Mouse (Mus musculus): ENCODE results near the gene Rab3il1. TPM values are rescaled to one million over a fixed set of nuclear protein-coding genes. Genes with fewer than 3 reads are reported as not detected.

The Rab3il1 gene
- total and polyA plus RNA-seq, 3 experiments: 1.0 to 1.4 TPM; not detected in 1

DNA sequence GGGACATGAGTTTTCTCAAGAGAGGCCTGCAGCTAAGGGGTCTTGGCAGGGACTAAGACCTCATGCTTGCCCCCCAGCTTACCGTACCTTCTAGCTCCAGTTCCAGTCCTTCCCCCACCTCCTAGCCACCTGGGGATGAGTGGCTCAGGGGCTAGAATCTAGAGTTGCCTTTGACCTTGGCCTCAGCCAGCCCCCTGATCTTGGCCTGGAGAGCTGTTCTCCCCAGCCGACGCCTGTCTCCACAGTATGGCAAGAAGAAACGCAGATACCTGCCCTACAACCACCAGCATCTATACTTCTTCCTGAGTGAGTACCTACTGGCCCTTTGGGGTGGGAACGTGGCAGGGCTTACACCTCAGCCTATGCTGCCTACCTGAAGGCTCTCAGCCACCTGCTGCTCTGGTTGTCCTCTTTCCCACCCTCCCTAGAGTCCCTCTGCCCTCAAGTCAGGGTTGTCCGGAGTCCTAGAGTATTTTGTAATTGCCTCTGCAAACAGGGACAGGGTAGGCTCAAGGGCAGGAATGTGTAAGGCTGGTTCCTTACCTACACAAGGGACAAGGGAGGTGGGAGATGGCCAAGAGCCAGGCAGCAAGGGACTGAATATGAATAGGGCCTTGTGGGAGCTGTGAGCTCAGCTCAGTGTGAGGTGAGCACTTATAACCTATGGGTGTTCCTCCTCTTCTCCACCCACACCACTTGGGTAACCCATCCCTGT lies 53.0 kb downstream of the Rab3il1 start:
- H3K4me1 ChIP-seq (ENCODE audit: control insufficient read depth in 1 of 2, insufficient read depth in 2 of 2, low read length in 2 of 2): no peaks in the 10 kb centered on the region; a peak in 1 of 4 replicates
- no peak for DNase-seq (ENCODE audit: low read depth, low spot score)
- H3K27me3 ChIP-seq (ENCODE audit: control insufficient read depth in 1 of 2, insufficient read depth in 2 of 2, low read length in 2 of 2): no peaks in the 10 kb centered on the region
- H3K9me3 ChIP-seq (replicated peaks; ENCODE audit: insufficient read depth, low read length): no peaks in the 10 kb centered on the region
- H3K36me3 ChIP-seq (ENCODE audit: control insufficient read depth in 1 of 2, insufficient read depth in 2 of 2, low read length in 2 of 2): no peaks in the 10 kb centered on the region
- TF ChIP-seq RAD21 (IDR thresholded peaks at IDR 0.05; ENCODE audit: low read depth, low read length) (no peak), NRF1 (IDR thresholded peaks at IDR 0.05; ENCODE audit: insufficient read depth, low read depth, low read length, poor library complexity, severe bottlenecking) (no peak), MYB (IDR thresholded peaks at IDR 0.05; ENCODE audit: low read depth, low read length) (no peak), CHD1 (IDR thresholded peaks at IDR 0.05; ENCODE audit: low read depth, low read length) (no peak), MXI1 (IDR thresholded peaks at IDR 0.05; ENCODE audit: low read depth, low read length) (no peak), GABPA (IDR thresholded peaks at IDR 0.05; ENCODE audit: low read depth, low read length) (no peak), ZC3H11A (IDR thresholded peaks at IDR 0.05; ENCODE audit: low read depth, low read length) (no peak), TBP (IDR thresholded peaks at IDR 0.05; ENCODE audit: low read depth, low read length) (no peak)
- no peaks in the 10 kb centered on the region for H3K79me2 ChIP-seq (ENCODE audit: control insufficient read depth, insufficient read depth, low read length, poor library complexity)
- H3K4me3 ChIP-seq (ENCODE audit: control insufficient read depth in 1 of 2, insufficient read depth in 1 of 2, low read depth in 2 of 2, low read length in 2 of 2): no peak overlapping the region
- no peak overlapping the region for H3K9ac ChIP-seq (ENCODE audit: control insufficient read depth, low read depth, low read length, poor library complexity, severe bottlenecking)
- no peak overlapping the region for H3K27ac ChIP-seq (ENCODE audit: control insufficient read depth, low read depth, low read length)

- Histone ChIP-seq H3K27me3 (ENCODE audit: control insufficient read depth in 1 of 2, insufficient read depth in 2 of 2, low read length in 2 of 2) (no peaks in the 10 kb centered on the region), H3K4me1 (ENCODE audit: control insufficient read depth in 1 of 2, insufficient read depth in 2 of 2, low read length in 2 of 2) (peaks cover 3 to 4% of the 10 kb centered on the region in 2 experiments), H3K4me3 (ENCODE audit: control insufficient read depth in 1 of 2, insufficient read depth in 1 of 2, low read depth in 2 of 2, low read length in 2 of 2) (no peak overlapping the region), H3K27ac (ENCODE audit: control insufficient read depth, low read depth, low read length) (no peak overlapping the region), H3K79me2 (ENCODE audit: control insufficient read depth, insufficient read depth, low read length, poor library complexity) (no peaks in the 10 kb centered on the region), H3K36me3 (ENCODE audit: control insufficient read depth in 1 of 2, insufficient read depth in 2 of 2, low read length in 2 of 2) (peaks cover 0 to 3% of the 10 kb centered on the region in 2 experiments; a peak in 1 of 4 replicates), H3K9ac (ENCODE audit: control insufficient read depth, low read depth, low read length, poor library complexity, severe bottlenecking) (no peak overlapping the region), H3K9me3 (replicated peaks; ENCODE audit: insufficient read depth, low read length) (no peaks in the 10 kb centered on the region)
- TF ChIP-seq ZNF384 (IDR thresholded peaks at IDR 0.05; ENCODE audit: low read depth, low read length): no peak
- no peak for TF ChIP-seq MAZ (IDR thresholded peaks at IDR 0.05; ENCODE audit: low read depth, low read length)
- no peak for TF ChIP-seq GABPA (IDR thresholded peaks at IDR 0.05; ENCODE audit: low read depth, low read length)
- no peak for DNase-seq (ENCODE audit: low read depth, low spot score)
Observed at GRCm38 (mm10) chr19:10055261-10055660, 53.8 kb downstream of the Rab3il1 start.

DNA sequence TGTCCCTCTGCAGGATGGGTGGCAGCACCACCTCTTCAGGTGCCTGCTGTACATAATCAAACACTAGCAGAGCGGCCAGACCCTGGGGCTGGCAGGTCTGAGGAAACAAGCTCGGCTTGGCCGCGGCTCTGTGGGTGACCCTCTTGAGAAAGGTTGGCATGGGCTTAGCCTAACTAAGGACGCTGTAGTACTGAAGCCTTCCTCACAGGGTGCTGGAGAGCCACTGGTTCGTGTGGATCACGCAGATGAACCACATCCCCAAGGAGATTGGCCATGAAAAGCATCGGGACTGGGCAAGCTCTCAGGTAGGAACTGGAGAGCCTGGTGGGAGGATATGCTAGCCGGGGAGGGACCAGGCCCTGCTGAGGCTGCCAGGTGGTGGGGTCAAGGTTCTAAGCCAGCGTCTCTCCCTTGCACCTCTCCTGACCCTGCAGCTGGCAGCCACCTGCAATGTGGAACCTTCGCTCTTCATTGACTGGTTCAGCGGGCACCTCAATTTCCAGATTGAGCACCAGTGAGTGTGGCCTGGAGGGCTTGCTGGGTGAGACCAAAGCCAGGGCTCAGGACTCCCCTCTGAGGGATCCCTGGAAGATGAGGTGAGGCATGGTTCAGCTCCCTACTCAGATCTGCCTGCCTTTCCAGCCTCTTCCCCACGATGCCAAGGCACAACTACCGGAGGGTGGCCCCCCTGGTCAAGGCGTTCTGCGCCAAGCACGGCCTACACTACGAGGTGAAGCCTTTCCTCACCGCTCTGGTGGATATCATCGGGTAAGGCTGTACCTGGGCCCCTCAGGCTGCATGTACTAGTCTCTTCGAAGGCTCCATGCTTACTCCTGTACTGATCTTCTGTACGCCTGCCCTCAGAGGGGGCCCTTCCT lies 54.6 kb downstream of the Rab3il1 start:
- Histone ChIP-seq H3K36me3 (ENCODE audit: control insufficient read depth in 1 of 2, insufficient read depth in 2 of 2, low read length in 2 of 2) (peaks cover 0 to 5% of the 10 kb centered on the region in 2 experiments; a peak in 2 of 4 replicates), H3K4me1 (ENCODE audit: control insufficient read depth in 1 of 2, insufficient read depth in 2 of 2, low read length in 2 of 2) (peaks cover 8% of the 10 kb centered on the region in 2 experiments)

More for the DNA sequence above, 54.6 kb downstream of the Rab3il1 start:
- H3K9me3 ChIP-seq (replicated peaks; ENCODE audit: insufficient read depth, low read length): no peaks in the 10 kb centered on the region
- H3K9ac ChIP-seq (ENCODE audit: control insufficient read depth, low read depth, low read length, poor library complexity, severe bottlenecking): no peak overlapping the region
- TF ChIP-seq ZC3H11A (IDR thresholded peaks at IDR 0.05; ENCODE audit: low read depth, low read length): no peak
- no peak for TF ChIP-seq CTCF (IDR thresholded peaks at IDR 0.05 in 2 of 3, conservative IDR thresholded peaks at IDR 0.05 in 1 of 3; ENCODE audit: control insufficient read depth in 1 of 3, insufficient read depth in 1 of 3, low read depth in 2 of 3, low read length in 3 of 3, poor library complexity in 1 of 3, severe bottlenecking in 1 of 3)
- no peak for TF ChIP-seq SMC3 (IDR thresholded peaks at IDR 0.05; ENCODE audit: low read depth, low read length)
- peak; percentile 48; the same call in 1 of the 2 replicates for TF ChIP-seq ZMIZ1 (IDR thresholded peaks at IDR 0.05; ENCODE audit: low read depth, low read length)
- TF ChIP-seq ELF1 (IDR thresholded peaks at IDR 0.05; ENCODE audit: low read depth, low read length): no peak
- no peak for TF ChIP-seq MAX (IDR thresholded peaks at IDR 0.05; ENCODE audit: low read length)
- no peak for TF ChIP-seq KAT2A (conservative IDR thresholded peaks at IDR 0.05; ENCODE audit: low read depth, low read length)
- no peak for TF ChIP-seq USF1 (IDR thresholded peaks at IDR 0.05; ENCODE audit: low read depth, low read length)
- H3K27me3 ChIP-seq (ENCODE audit: control insufficient read depth in 1 of 2, insufficient read depth in 2 of 2, low read length in 2 of 2): no peaks in the 10 kb centered on the region
- H3K4me3 ChIP-seq (ENCODE audit: control insufficient read depth in 1 of 2, insufficient read depth in 1 of 2, low read depth in 2 of 2, low read length in 2 of 2): no peak overlapping the region
- no peak overlapping the region for H3K27ac ChIP-seq (ENCODE audit: control insufficient read depth, low read depth, low read length)
- H3K79me2 ChIP-seq (ENCODE audit: control insufficient read depth, insufficient read depth, low read length, poor library complexity): no peaks in the 10 kb centered on the region
- no peak for DNase-seq (ENCODE audit: low read depth, low spot score)

Measured in MEL (cell line).